Comparison of ENCODE assay signal across 10 mouse cellular contexts in genomic region chr9:107703337-107704122, GRCm38 (mm10). TPM values are rescaled to one million over a fixed set of nuclear protein-coding genes. Genes with fewer than 3 reads are reported as not detected.
A peak's percentile ranks its signal among the peaks of the same experiment; 100 is the strongest.
DNase-seq lines count a peak whose midpoint lies in the region; ATAC-seq and TF ChIP-seq lines count a peak whose summit lies in the region.
"Had no signal": no experiment of that assay in that cellular context is flagged by ENCODE, and none has a peak within 500 bp of the region (broad histone marks: within the 10 kb centered on the region; RNA-seq: fewer than 3 reads in every experiment).

No protein-coding gene starts in this region.

- no peak for DNase-seq in heart, embryonic 10.5 days (ENCODE audit: low spot score)
- peak; percentile 64 for DNase-seq in Muller cell, postnatal 12 days (ENCODE audit: inconsistent ontology term)
- DNase-seq in gastrocnemius, postnatal 14 days, result peak; percentile 84
- no peak for DNase-seq in lung, embryonic 14.5 days
- DNase-seq in embryo, embryonic 10.5 days (ENCODE audit: low spot score), result no peak
- no peak for DNase-seq in cerebellum, adult 2 months

- TF ChIP-seq CTCF in lung, embryonic 14.5 days (IDR thresholded peaks at IDR 0.05; ENCODE audit: low read depth), result no peak
- TF ChIP-seq CTCF in cerebellum, adult 2 months (IDR thresholded peaks at IDR 0.05; ENCODE audit: borderline replicate concordance, insufficient read depth, low read depth, low read length), result no peak

- 51% methylated on average over 14 of the region's 14 CpGs for WGBS in heart, embryonic 10.5 days
- 57% methylated on average over 14 of the region's 14 CpGs for WGBS in heart, embryonic 12.5 days
- WGBS in lung, embryonic 14.5 days, result 46% methylated on average over 14 of the region's 14 CpGs
- 64% methylated on average over 14 of the region's 14 CpGs for WGBS in cerebellum, adult 2 months

- peaks cover 37% of the 10 kb centered on the region for H3K27me3 ChIP-seq in heart, embryonic 10.5 days (ENCODE audit: insufficient read depth, poor library complexity, severe bottlenecking)
- peaks cover 33% of the 10 kb centered on the region for H3K27me3 ChIP-seq in heart, embryonic 12.5 days (replicated peaks)
- no peaks in the 10 kb centered on the region for H3K27me3 ChIP-seq in lung, embryonic 14.5 days (ENCODE audit: insufficient read depth, low read length)
- H3K27me3 ChIP-seq in cerebellum, adult 2 months (ENCODE audit: control insufficient read depth, insufficient read depth, low read length), result no peaks in the 10 kb centered on the region; the same call in 1 of the 2 replicates

- H3K27ac ChIP-seq in heart, embryonic 10.5 days, result peak overlapping the region; percentile 60
- no peak overlapping the region for H3K27ac ChIP-seq in heart, embryonic 12.5 days (ENCODE audit: poor library complexity, severe bottlenecking)
- H3K27ac ChIP-seq in lung, embryonic 14.5 days (ENCODE audit: low read depth), result peak overlapping the region; percentile 62; the same call in 1 of the 2 replicates
- no peak overlapping the region for H3K27ac ChIP-seq in cerebellum, adult 2 months (ENCODE audit: insufficient read depth, low read length)

- no peak overlapping the region for H3K4me2 ChIP-seq in heart, embryonic 12.5 days
- H3K4me2 ChIP-seq in lung, embryonic 14.5 days, result no peak overlapping the region

- intact Hi-C loops in gastrocnemius, postnatal 14 days (cut with DNase I; ENCODE audit: low total_unique reads), result no loop called here

- no peak for TF ChIP-seq POLR2A in cerebellum, adult 2 months (IDR thresholded peaks at IDR 0.05; ENCODE audit: borderline replicate concordance, insufficient read depth, low read length)

- peaks cover 20% of the 10 kb centered on the region for H3K36me3 ChIP-seq in heart, embryonic 10.5 days
- H3K36me3 ChIP-seq in heart, embryonic 12.5 days, result no peaks in the 10 kb centered on the region
- peaks cover 26% of the 10 kb centered on the region; the same call in 1 of the 2 replicates for H3K36me3 ChIP-seq in lung, embryonic 14.5 days (ENCODE audit: insufficient read depth)

- no peak overlapping the region for H3K9ac ChIP-seq in heart, embryonic 12.5 days
- H3K9ac ChIP-seq in lung, embryonic 14.5 days, result 0 out of 2 replicates have a peak overlapping the region, but pooled peaks have one; percentile 27

- H3K9me3 ChIP-seq in heart, embryonic 10.5 days, result no peaks in the 10 kb centered on the region
- no peaks in the 10 kb centered on the region for H3K9me3 ChIP-seq in heart, embryonic 12.5 days (replicated peaks)
- no peaks in the 10 kb centered on the region for H3K9me3 ChIP-seq in lung, embryonic 14.5 days (ENCODE audit: low read depth, low read length)

- peaks cover 99% of the 10 kb centered on the region for H3K4me1 ChIP-seq in heart, embryonic 10.5 days
- peaks cover 86% of the 10 kb centered on the region for H3K4me1 ChIP-seq in heart, embryonic 12.5 days (replicated peaks)
- H3K4me1 ChIP-seq in lung, embryonic 14.5 days (ENCODE audit: insufficient read depth), result peaks cover 70% of the 10 kb centered on the region
- H3K4me1 ChIP-seq in cerebellum, adult 2 months (ENCODE audit: control insufficient read depth, insufficient read depth, low read length), result peaks cover 36% of the 10 kb centered on the region

- H3K4me3 ChIP-seq in heart, embryonic 10.5 days, result no peak overlapping the region
- H3K4me3 ChIP-seq in heart, embryonic 12.5 days, result no peak overlapping the region
- no peak overlapping the region for H3K4me3 ChIP-seq in lung, embryonic 14.5 days (ENCODE audit: low read depth, low read length)
- no peak overlapping the region for H3K4me3 ChIP-seq in cerebellum, adult 2 months (replicated peaks; ENCODE audit: insufficient read depth, low read depth, low read length)

- no peak for ATAC-seq in heart, embryonic 12.5 days (ENCODE audit: insufficient number of reproducible peaks, low FRiP score)
- no peak for ATAC-seq in lung, embryonic 14.5 days (ENCODE audit: insufficient read depth)
- ATAC-seq in monocyte, adult 5-6 weeks (replicated peaks; ENCODE audit: insufficient number of reproducible peaks, low FRiP score, low TSS enrichment, poor library complexity, severe bottlenecking), result no peak

RNA-seq across cellular contexts. Expression of gene Sema3f, which starts 6.7 kb away (rescaled TPM):
- 4.7 and 13.2 TPM in 2 replicates for polyA plus RNA-seq in heart, embryonic 10.5 days (2016; fragmentation: Nextera tagmentation; extraction: Ambion mirVana)
- 8.1 and 8.4 TPM in 2 replicates for polyA plus RNA-seq in heart, embryonic 12.5 days (2016; fragmentation: Nextera tagmentation; extraction: Ambion mirVana)
- 10 to 100 TPM in 1 of 2 experiments, 1 to 10 TPM in 1; 8.4 to 10.6 TPM for total RNA-seq in gastrocnemius, postnatal 14 days (2021)
- 16.7 and 22.1 TPM in 2 replicates for polyA plus RNA-seq in lung, embryonic 14.5 days (2014; fragmentation: Nextera tagmentation; extraction: Ambion mirVana)
- polyA plus RNA-seq in cerebellum, adult 2 months (2012; rRNA removed), result 30.4 and 31.8 TPM in 2 replicates
- total RNA-seq in monocyte, adult 5-6 weeks (2017), result not detected in 3 replicates
- total RNA-seq: MEL had no signal

RNA-seq across cellular contexts. Expression of gene Gnat1, which starts 24.0 kb away (rescaled TPM):
- polyA plus RNA-seq in heart, embryonic 10.5 days (2016; fragmentation: Nextera tagmentation; extraction: Ambion mirVana), result 1.2 and 3.2 TPM in 2 replicates
- 0.97 and 1.2 TPM in 2 replicates for polyA plus RNA-seq in heart, embryonic 12.5 days (2016; fragmentation: Nextera tagmentation; extraction: Ambion mirVana)
- not detected for total RNA-seq in gastrocnemius, postnatal 14 days (2021)
- polyA plus RNA-seq in lung, embryonic 14.5 days (2014; fragmentation: Nextera tagmentation; extraction: Ambion mirVana), result 0.72 and 0.89 TPM in 2 replicates
- polyA plus RNA-seq in cerebellum, adult 2 months (2012; rRNA removed), result 0.15 and 0.36 TPM in 2 replicates
- 1.8 TPM in 1 of 3 replicates, not detected in the others for total RNA-seq in monocyte, adult 5-6 weeks (2017)
- total RNA-seq: layer of hippocampus, adult 18-20 months had no signal

RNA-seq across cellular contexts. Expression of gene Slc38a3, which starts 34.2 kb away (rescaled TPM):
- polyA plus RNA-seq in heart, embryonic 10.5 days (2016; fragmentation: Nextera tagmentation; extraction: Ambion mirVana), result 4.2 and 4.5 TPM in 2 replicates
- polyA plus RNA-seq in heart, embryonic 12.5 days (2016; fragmentation: Nextera tagmentation; extraction: Ambion mirVana), result 2.9 and 3.2 TPM in 2 replicates
- total RNA-seq in gastrocnemius, postnatal 14 days (2021), result 10 to 100 TPM; 29.8 to 57.1 TPM
- 3.6 and 4.8 TPM in 2 replicates for polyA plus RNA-seq in lung, embryonic 14.5 days (2014; fragmentation: Nextera tagmentation; extraction: Ambion mirVana)
- 145 and 152 TPM in 2 replicates for polyA plus RNA-seq in cerebellum, adult 2 months (2012; rRNA removed)
- total RNA-seq in monocyte, adult 5-6 weeks (2017), result not detected in 3 replicates
- total RNA-seq: MEL had no signal

Comparison
In these comparisons a context has a peak if more than half of its experiments do, and no peak if none do; other contexts are left out.
1. H3K27ac ChIP-seq: peak in heart, embryonic 10.5 days (single experiment) and lung, embryonic 14.5 days (single experiment); none in heart, embryonic 12.5 days (single experiment) and cerebellum, adult 2 months (single experiment).
2. DNase-seq: peak in Muller cell, postnatal 12 days (single experiment) and gastrocnemius, postnatal 14 days (single experiment); none in heart, embryonic 10.5 days (single experiment), lung, embryonic 14.5 days (single experiment), embryo, embryonic 10.5 days (single experiment) and cerebellum, adult 2 months (0 of 2).
3. RNA of gene Slc38a3, which starts 34.2 kb away (polyA plus RNA-seq): 145 to 152 TPM in cerebellum, adult 2 months; 4.2 to 4.5 TPM in heart, embryonic 10.5 days, 3.6 to 4.8 TPM in lung, embryonic 14.5 days and 2.9 to 3.2 TPM in heart, embryonic 12.5 days; every median in the first group is over 10 times any median in the second.